In genomic region chr1:87322778-87323177, GRCm38 (mm10) we compare ENCODE assay signal across 25 mouse cellular contexts. TPM values are rescaled to one million over a fixed set of nuclear protein-coding genes. Genes with fewer than 3 reads are reported as not detected.
"Had no signal": no experiment of that assay in that cellular context is flagged by ENCODE, and none has a peak within 500 bp of the region (broad histone marks: within the 10 kb centered on the region; RNA-seq: fewer than 3 reads in every experiment).

No protein-coding gene starts in this region.

- H3K4me3 ChIP-seq: embryonic facial prominence, embryonic 10.5 days; embryonic facial prominence, embryonic 12.5 days; embryonic facial prominence, embryonic 13.5 days; embryonic facial prominence, embryonic 15.5 days; erythroblast, embryonic 14.5 days; forebrain, embryonic 10.5 days; forebrain, embryonic 12.5 days; forebrain, embryonic 13.5 days; forebrain, embryonic 15.5 days; gastrocnemius, adult 2 months; heart, adult 2 months; heart, embryonic 10.5 days had no signal

- H3K4me2 ChIP-seq: embryonic facial prominence, embryonic 12.5 days; embryonic facial prominence, embryonic 13.5 days; embryonic facial prominence, embryonic 15.5 days; forebrain, embryonic 12.5 days; forebrain, embryonic 13.5 days; forebrain, embryonic 15.5 days had no signal

- DNase-seq: cerebellum, adult 9-11 months; cerebellum, postnatal 10 days; cerebellum, postnatal 14 days; cerebellum, postnatal 25 days; cerebellum, postnatal 36 days; embryo, embryonic 11 days; forebrain, postnatal 0 days; gastrocnemius, adult 2 months; gastrocnemius, postnatal 10 days; gastrocnemius, postnatal 14 days; gastrocnemius, postnatal 25 days; gastrocnemius, postnatal 36 days; heart, adult 18-20 months; heart, adult 2 months had no signal

- H3K9ac ChIP-seq: embryonic facial prominence, embryonic 12.5 days; embryonic facial prominence, embryonic 13.5 days; embryonic facial prominence, embryonic 15.5 days; forebrain, embryonic 12.5 days; forebrain, embryonic 13.5 days; forebrain, embryonic 15.5 days; forebrain, postnatal 0 days had no signal

- H3K27me3 ChIP-seq: embryonic facial prominence, embryonic 12.5 days; embryonic facial prominence, embryonic 13.5 days; embryonic facial prominence, embryonic 15.5 days; forebrain, embryonic 13.5 days; forebrain, embryonic 15.5 days had no signal

- H3K4me1 ChIP-seq: embryonic facial prominence, embryonic 12.5 days; embryonic facial prominence, embryonic 13.5 days; embryonic facial prominence, embryonic 15.5 days had no signal

- H3K36me3 ChIP-seq: embryonic facial prominence, embryonic 10.5 days; embryonic facial prominence, embryonic 12.5 days; embryonic facial prominence, embryonic 13.5 days; embryonic facial prominence, embryonic 15.5 days; forebrain, embryonic 10.5 days; forebrain, embryonic 12.5 days; forebrain, embryonic 15.5 days; heart, embryonic 10.5 days had no signal

- H3K27ac ChIP-seq: embryonic facial prominence, embryonic 10.5 days; embryonic facial prominence, embryonic 12.5 days; embryonic facial prominence, embryonic 13.5 days; embryonic facial prominence, embryonic 15.5 days; forebrain, embryonic 10.5 days; forebrain, embryonic 12.5 days; forebrain, embryonic 13.5 days; forebrain, embryonic 15.5 days; gastrocnemius, adult 2 months; heart, adult 2 months; heart, embryonic 10.5 days had no signal

RNA-seq across cellular contexts. Expression of gene Efhd1, which starts 58.6 kb away (rescaled TPM):
- total RNA-seq: common myeloid progenitor, adult 5-6 weeks had no signal
- polyA plus RNA-seq: erythroblast, embryonic 14.5 days had no signal
